Mouse (Mus musculus): ENCODE data around the gene Cyp8b1.

DNA sequence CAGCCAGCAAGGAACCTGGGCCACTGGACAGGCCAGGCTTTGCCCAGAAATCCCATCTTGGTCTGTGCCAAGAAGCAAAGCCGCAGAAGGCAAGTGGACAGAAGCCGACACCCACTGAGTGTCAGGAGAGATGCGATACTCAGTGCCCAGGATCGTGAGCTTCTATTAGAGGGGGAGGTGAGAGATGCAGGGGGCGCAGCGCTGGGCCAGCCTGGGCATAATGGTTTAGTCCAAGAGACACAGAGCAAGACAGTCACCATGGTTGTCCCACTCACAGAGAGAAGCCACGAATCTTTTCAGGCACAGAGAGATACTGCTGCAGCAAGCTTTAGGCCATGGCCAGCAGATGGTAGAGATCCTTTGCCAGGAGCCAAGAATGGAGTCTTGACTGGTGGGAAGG is 48.8 kb upstream of the Cyp8b1 start:
- TF ChIP-seq POLR2A (IDR thresholded peaks at IDR 0.05; ENCODE audit: insufficient read depth, low read depth, low read length) (no peak), CTCF (IDR thresholded peaks at IDR 0.05) (no peak)

Measured in heart, adult 2 months (tissue).